Mouse (Mus musculus): Measurements from ENCODE around the gene Btbd10. TPM values are rescaled to one million over a fixed set of nuclear protein-coding genes. Genes with fewer than 3 reads are reported as not detected.
A peak's percentile ranks its signal among the peaks of the same experiment; 100 is the strongest.

Gene Btbd10
- polyA plus RNA-seq, 1 experiment = 51.3 TPM

- TF ChIP-seq POLR2A (IDR thresholded peaks at IDR 0.05; ENCODE audit: borderline replicate concordance, extremely low read depth, insufficient read depth, insufficient read length, poor library complexity, severe bottlenecking) (no peak), CTCF (IDR thresholded peaks at IDR 0.05; ENCODE audit: borderline replicate concordance, extremely low read depth, insufficient read depth, insufficient read length) (no peak)
- no peak for DNase-seq (ENCODE audit: low read depth)
These were observed 1.8 kb downstream of the Btbd10 start for GRCm38 (mm10) chr7:113367440-113367839.

DNA sequence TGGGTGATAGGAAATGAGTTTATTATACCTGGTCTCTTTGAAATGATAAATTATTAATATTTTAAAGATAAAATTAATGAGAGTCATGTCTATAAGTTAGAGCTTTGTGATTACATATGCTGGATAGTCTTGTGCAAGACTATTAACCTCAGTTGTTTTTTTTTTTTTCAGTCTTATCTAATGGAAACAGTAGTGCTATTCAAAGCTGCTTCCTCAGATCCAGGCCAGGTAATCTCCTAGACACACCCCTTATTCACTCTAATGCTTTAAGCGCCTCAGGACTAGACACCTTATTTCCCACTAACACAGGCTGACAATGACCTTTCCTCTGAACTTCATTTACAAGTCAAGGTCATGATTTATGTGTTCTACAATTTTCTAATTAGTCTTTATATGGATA lies 20.1 kb downstream of the Btbd10 start:
- TF ChIP-seq CTCF (IDR thresholded peaks at IDR 0.05; ENCODE audit: borderline replicate concordance, extremely low read depth, insufficient read depth, insufficient read length) (no peak), POLR2A (IDR thresholded peaks at IDR 0.05; ENCODE audit: borderline replicate concordance, extremely low read depth, insufficient read depth, insufficient read length, poor library complexity, severe bottlenecking) (no peak)

DNA sequence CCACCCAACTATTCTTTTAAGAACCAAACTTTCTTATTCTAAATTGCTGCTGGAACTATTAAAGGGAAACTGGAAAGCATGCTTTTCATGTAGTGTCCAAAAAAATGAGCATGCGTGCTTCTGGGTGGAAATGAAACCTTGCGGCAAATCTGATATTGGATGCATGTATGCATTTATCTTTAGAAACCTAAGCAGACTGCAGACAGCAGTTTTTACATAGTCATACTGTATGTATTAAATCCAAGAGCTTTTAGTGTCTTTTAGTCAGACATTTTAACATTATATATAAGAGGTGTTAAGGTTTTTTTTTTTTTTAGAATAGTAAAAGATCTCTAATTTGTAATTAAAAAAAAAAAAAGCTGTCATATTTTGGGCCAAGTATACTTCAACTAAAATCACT lies 21.5 kb downstream of the Btbd10 start:
- no peak for DNase-seq (ENCODE audit: low read depth)
- TF ChIP-seq POLR2A (IDR thresholded peaks at IDR 0.05; ENCODE audit: borderline replicate concordance, extremely low read depth, insufficient read depth, insufficient read length, poor library complexity, severe bottlenecking) (no peak), CTCF (IDR thresholded peaks at IDR 0.05; ENCODE audit: borderline replicate concordance, extremely low read depth, insufficient read depth, insufficient read length) (no peak)

More for the DNA sequence above, 20.1 kb downstream of the Btbd10 start:
- no peak for DNase-seq (ENCODE audit: low read depth)

- TF ChIP-seq POLR2A (IDR thresholded peaks at IDR 0.05; ENCODE audit: borderline replicate concordance, extremely low read depth, insufficient read depth, insufficient read length, poor library complexity, severe bottlenecking) (no peak), CTCF (IDR thresholded peaks at IDR 0.05; ENCODE audit: borderline replicate concordance, extremely low read depth, insufficient read depth, insufficient read length) (no peak)
- DNase-seq (ENCODE audit: low read depth) = peak; percentile 91
These were observed 21.9 kb downstream of the Btbd10 start for GRCm38 (mm10) chr7:113347271-113347670.

GRCm38 (mm10) chr7:113335250-113335649 lies 33.9 kb downstream of the Btbd10 start:
- TF ChIP-seq CTCF (IDR thresholded peaks at IDR 0.05; ENCODE audit: borderline replicate concordance, extremely low read depth, insufficient read depth, insufficient read length) (no peak), POLR2A (IDR thresholded peaks at IDR 0.05; ENCODE audit: borderline replicate concordance, extremely low read depth, insufficient read depth, insufficient read length, poor library complexity, severe bottlenecking) (no peak)
- no peak for DNase-seq (ENCODE audit: low read depth)

- TF ChIP-seq POLR2A (IDR thresholded peaks at IDR 0.05; ENCODE audit: borderline replicate concordance, extremely low read depth, insufficient read depth, insufficient read length, poor library complexity, severe bottlenecking) (no peak), CTCF (IDR thresholded peaks at IDR 0.05; ENCODE audit: borderline replicate concordance, extremely low read depth, insufficient read depth, insufficient read length) (no peak)
- DNase-seq (ENCODE audit: low read depth) = no peak
These were observed 35.2 kb downstream of the Btbd10 start for GRCm38 (mm10) chr7:113334036-113334435.

GRCm38 (mm10) chr7:113320128-113320527 lies 49.1 kb downstream of the Btbd10 start:
- no peak for TF ChIP-seq CTCF (IDR thresholded peaks at IDR 0.05; ENCODE audit: borderline replicate concordance, extremely low read depth, insufficient read depth, insufficient read length)
- no peak for TF ChIP-seq POLR2A (IDR thresholded peaks at IDR 0.05; ENCODE audit: borderline replicate concordance, extremely low read depth, insufficient read depth, insufficient read length, poor library complexity, severe bottlenecking)
- no peak for DNase-seq (ENCODE audit: low read depth)

DNA sequence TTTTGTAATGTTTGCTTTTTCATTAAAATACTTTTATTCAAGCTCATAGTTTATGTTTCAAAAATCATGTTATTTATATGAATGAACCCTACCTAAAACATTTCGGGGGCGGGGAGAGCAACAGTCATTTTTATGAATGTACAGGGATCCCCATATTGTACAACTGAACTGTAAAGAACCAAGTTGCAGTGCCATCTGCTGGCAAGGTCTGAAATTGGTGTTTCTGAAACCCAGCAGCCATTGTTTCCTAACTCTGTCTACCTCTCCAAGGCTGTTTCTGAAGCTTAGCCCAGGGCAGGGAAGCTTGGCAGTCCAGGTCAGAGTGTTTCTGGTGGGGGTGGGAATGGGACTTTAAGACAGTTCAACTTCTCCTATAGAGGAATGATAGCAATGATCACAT lies 57.4 kb downstream of the Btbd10 start:
- peak; percentile 68; the same call in 1 of the 2 replicates for TF ChIP-seq CTCF (IDR thresholded peaks at IDR 0.05; ENCODE audit: borderline replicate concordance, extremely low read depth, insufficient read depth, insufficient read length)
- no peak for TF ChIP-seq POLR2A (IDR thresholded peaks at IDR 0.05; ENCODE audit: borderline replicate concordance, extremely low read depth, insufficient read depth, insufficient read length, poor library complexity, severe bottlenecking)
- peak; percentile 80 for DNase-seq (ENCODE audit: low read depth)

DNA sequence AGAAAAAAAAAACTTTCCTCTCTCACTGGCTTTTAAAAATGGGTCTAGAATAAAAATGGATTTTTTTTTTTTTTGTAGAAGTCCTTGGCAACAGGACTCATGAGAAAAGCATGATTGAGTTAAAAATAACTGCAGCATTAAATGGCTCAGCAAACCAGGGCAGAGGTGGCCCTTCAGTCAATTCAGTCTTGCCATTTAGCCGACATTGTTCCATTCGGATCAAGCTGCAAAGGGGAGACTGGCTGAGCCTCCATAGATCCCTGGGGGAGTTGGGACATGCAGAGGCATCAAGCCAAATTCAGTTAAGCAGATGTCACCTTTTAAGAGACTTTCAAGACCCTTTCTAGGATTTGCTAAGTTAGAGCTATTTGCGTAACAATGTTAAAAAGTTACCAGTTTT lies 59.1 kb downstream of the Btbd10 start:
- no peak for DNase-seq (ENCODE audit: low read depth)

GRCm38 (mm10) chr7:113297813-113298212 lies 71.4 kb downstream of the Btbd10 start:
- DNase-seq (ENCODE audit: low read depth) = no peak
- TF ChIP-seq POLR2A (IDR thresholded peaks at IDR 0.05; ENCODE audit: borderline replicate concordance, extremely low read depth, insufficient read depth, insufficient read length, poor library complexity, severe bottlenecking) = no peak
- no peak for TF ChIP-seq CTCF (IDR thresholded peaks at IDR 0.05; ENCODE audit: borderline replicate concordance, extremely low read depth, insufficient read depth, insufficient read length)

More for the DNA sequence above, 59.1 kb downstream of the Btbd10 start:
- TF ChIP-seq CTCF (IDR thresholded peaks at IDR 0.05; ENCODE audit: borderline replicate concordance, extremely low read depth, insufficient read depth, insufficient read length) = no peak
- TF ChIP-seq POLR2A (IDR thresholded peaks at IDR 0.05; ENCODE audit: borderline replicate concordance, extremely low read depth, insufficient read depth, insufficient read length, poor library complexity, severe bottlenecking) = no peak

GRCm38 (mm10) chr7:113295077-113295890 lies 73.9 kb downstream of the Btbd10 start:
- TF ChIP-seq POLR2A (IDR thresholded peaks at IDR 0.05; ENCODE audit: borderline replicate concordance, extremely low read depth, insufficient read depth, insufficient read length, poor library complexity, severe bottlenecking) = no peak
- TF ChIP-seq CTCF (IDR thresholded peaks at IDR 0.05; ENCODE audit: borderline replicate concordance, extremely low read depth, insufficient read depth, insufficient read length) = no peak
- peak; percentile 70 for DNase-seq (ENCODE audit: low read depth)

DNA sequence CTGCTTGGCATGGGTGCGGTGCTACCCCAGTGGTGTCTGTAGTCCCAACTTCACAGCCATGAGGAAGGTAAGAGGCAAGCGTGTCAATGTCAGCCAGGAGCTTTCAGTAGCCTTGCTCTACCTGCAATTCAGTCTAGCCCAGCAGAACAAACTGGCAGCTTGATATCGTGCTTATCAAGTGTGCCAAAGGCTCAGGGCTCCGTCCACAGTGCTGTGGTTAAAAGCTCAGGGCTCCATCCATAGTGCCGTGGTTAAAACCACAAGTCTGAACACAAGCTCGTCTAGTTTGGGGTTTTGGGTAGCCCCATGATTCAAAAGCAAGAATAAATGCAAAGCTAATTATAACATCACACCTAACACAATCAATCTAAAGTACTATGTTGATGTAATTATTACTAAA lies 74.6 kb downstream of the Btbd10 start:
- DNase-seq (ENCODE audit: low read depth) = no peak

More for the DNA sequence above, 74.6 kb downstream of the Btbd10 start:
- TF ChIP-seq CTCF (IDR thresholded peaks at IDR 0.05; ENCODE audit: borderline replicate concordance, extremely low read depth, insufficient read depth, insufficient read length) (no peak), POLR2A (IDR thresholded peaks at IDR 0.05; ENCODE audit: borderline replicate concordance, extremely low read depth, insufficient read depth, insufficient read length, poor library complexity, severe bottlenecking) (no peak)
